In genomic region chrX:99216633-99217459, GRCm38 (mm10) we compare ENCODE assay signal across 8 mouse cellular contexts.
A peak's percentile ranks its signal among the peaks of the same experiment; 100 is the strongest.
DNase-seq lines count a peak whose midpoint lies in the region; ATAC-seq and TF ChIP-seq lines count a peak whose summit lies in the region.

No protein-coding gene starts in this region.

- H3K9me3 ChIP-seq in embryonic facial prominence, embryonic 11.5 days (replicated peaks; ENCODE audit: control insufficient read depth, low read length) = no peaks in the 10 kb centered on the region
- H3K9me3 ChIP-seq in heart, embryonic 12.5 days (replicated peaks) = no peaks in the 10 kb centered on the region
- H3K9me3 ChIP-seq in kidney, embryonic 16.5 days (ENCODE audit: low read length) = no peaks in the 10 kb centered on the region

- peaks cover 8% of the 10 kb centered on the region; the same call in 1 of the 2 replicates for H3K27me3 ChIP-seq in embryonic facial prominence, embryonic 11.5 days (ENCODE audit: control insufficient read depth, insufficient read depth, low read length)
- H3K27me3 ChIP-seq in heart, embryonic 12.5 days (replicated peaks) = peaks cover 48% of the 10 kb centered on the region
- H3K27me3 ChIP-seq in kidney, embryonic 16.5 days (ENCODE audit: insufficient read depth, low read length) = peaks cover 24% of the 10 kb centered on the region; the same call in 1 of the 2 replicates

- WGBS in embryonic facial prominence, embryonic 11.5 days = 19% methylated on average over 50 of the region's 60 CpGs
- 23% methylated on average over 60 of the region's 60 CpGs for WGBS in heart, embryonic 12.5 days
- 15% methylated on average over 37 of the region's 60 CpGs for WGBS in kidney, embryonic 16.5 days
- WGBS in lung, adult 2 months = 27% methylated on average over 60 of the region's 60 CpGs

- ATAC-seq in embryonic facial prominence, embryonic 11.5 days (replicated peaks; ENCODE audit: insufficient number of reproducible peaks, low FRiP score, low TSS enrichment, low read depth) = peak; percentile 50; the same call in 1 of the 2 replicates
- ATAC-seq in heart, embryonic 12.5 days (ENCODE audit: insufficient number of reproducible peaks, low FRiP score) = peak; percentile 71
- ATAC-seq in kidney, embryonic 16.5 days (ENCODE audit: low FRiP score, low TSS enrichment) = peak; percentile 66
- no peak for ATAC-seq in erythroid progenitor cell, adult 5-6 weeks (replicated peaks; ENCODE audit: low FRiP score, poor library complexity, severe bottlenecking)

- peak overlapping the region; percentile 13; the same call in 1 of the 2 replicates for H3K27ac ChIP-seq in embryonic facial prominence, embryonic 11.5 days (replicated peaks; ENCODE audit: low read depth, low read length)
- peak overlapping the region; percentile 58 for H3K27ac ChIP-seq in heart, embryonic 12.5 days (ENCODE audit: poor library complexity, severe bottlenecking)
- H3K27ac ChIP-seq in kidney, embryonic 16.5 days (ENCODE audit: low read length) = peak overlapping the region; percentile 84

- H3K4me3 ChIP-seq in embryonic facial prominence, embryonic 11.5 days (ENCODE audit: low read depth, low read length) = peak overlapping the region; percentile 23
- H3K4me3 ChIP-seq in heart, embryonic 12.5 days = peak overlapping the region; percentile 44
- peak overlapping the region; percentile 41 for H3K4me3 ChIP-seq in kidney, embryonic 16.5 days (ENCODE audit: low read length)
- peak overlapping the region; percentile 61 for H3K4me3 ChIP-seq in lung, adult 2 months (replicated peaks; ENCODE audit: extremely low read depth, low read depth, low read length)

- peak overlapping the region; percentile 62 for H3K9ac ChIP-seq in embryonic facial prominence, embryonic 11.5 days (replicated peaks; ENCODE audit: low read length)
- H3K9ac ChIP-seq in heart, embryonic 12.5 days = peak overlapping the region; percentile 67
- peak overlapping the region; percentile 72 for H3K9ac ChIP-seq in kidney, embryonic 16.5 days (replicated peaks; ENCODE audit: low read length)

- no peaks in the 10 kb centered on the region for H3K36me3 ChIP-seq in embryonic facial prominence, embryonic 11.5 days (replicated peaks; ENCODE audit: control insufficient read depth, insufficient read depth, low read depth, low read length)
- H3K36me3 ChIP-seq in heart, embryonic 12.5 days = no peaks in the 10 kb centered on the region
- H3K36me3 ChIP-seq in kidney, embryonic 16.5 days (ENCODE audit: insufficient read depth, low read length) = no peaks in the 10 kb centered on the region

- TF ChIP-seq POLR2A in lung, adult 2 months (IDR thresholded peaks at IDR 0.05; ENCODE audit: borderline replicate concordance, extremely low read depth, low read depth, low read length) = peak; percentile 22; the same call in 1 of the 2 replicates

- TF ChIP-seq CTCF in lung, adult 2 months (IDR thresholded peaks at IDR 0.05; ENCODE audit: insufficient read depth, low read length) = no peak

- DNase-seq in layer of hippocampus, adult 11-12 months (ENCODE audit: low spot score) = peak; percentile 6
- no peak for DNase-seq in layer of hippocampus, adult 9-11 months
- DNase-seq in embryonic facial prominence, embryonic 11.5 days (ENCODE audit: low spot score) = peak; percentile 40
- DNase-seq in lung, adult 2 months = peak; percentile 58
- DNase-seq in ovary, adult 18-20 months (ENCODE audit: low spot score) = peak; percentile 39

- H3K4me1 ChIP-seq in embryonic facial prominence, embryonic 11.5 days (ENCODE audit: control insufficient read depth, insufficient read depth, low read length) = no peaks in the 10 kb centered on the region
- peaks cover 41% of the 10 kb centered on the region for H3K4me1 ChIP-seq in heart, embryonic 12.5 days (replicated peaks)
- H3K4me1 ChIP-seq in kidney, embryonic 16.5 days (ENCODE audit: insufficient read depth, low read length) = peaks cover 44% of the 10 kb centered on the region; the same call in 1 of the 2 replicates
- H3K4me1 ChIP-seq in lung, adult 2 months (ENCODE audit: control insufficient read depth, insufficient read depth, low read length) = peaks cover 14% of the 10 kb centered on the region

- H3K4me2 ChIP-seq in embryonic facial prominence, embryonic 11.5 days (ENCODE audit: low read depth, low read length) = peak overlapping the region; percentile 59
- H3K4me2 ChIP-seq in heart, embryonic 12.5 days = peak overlapping the region; percentile 67
- H3K4me2 ChIP-seq in kidney, embryonic 16.5 days (replicated peaks; ENCODE audit: low read depth, low read length) = peak overlapping the region; percentile 55

Comparison
In these comparisons a context has a peak if more than half of its experiments do, and no peak if none do; other contexts are left out.
1. H3K27ac ChIP-seq: peak in every context shown above with its lines; median percentile 84 in kidney, embryonic 16.5 days; 58 in heart, embryonic 12.5 days; 13 in embryonic facial prominence, embryonic 11.5 days.